Mouse (Mus musculus): Measurements from ENCODE around the gene Ehd1. TPM values are rescaled to one million over a fixed set of nuclear protein-coding genes. Genes with fewer than 3 reads are reported as not detected.

Gene Ehd1
- 90.8 and 96.9 TPM in 2 replicates for polyA plus RNA-seq (2016; fragmentation: Nextera tagmentation; extraction: Ambion mirVana)

DNA sequence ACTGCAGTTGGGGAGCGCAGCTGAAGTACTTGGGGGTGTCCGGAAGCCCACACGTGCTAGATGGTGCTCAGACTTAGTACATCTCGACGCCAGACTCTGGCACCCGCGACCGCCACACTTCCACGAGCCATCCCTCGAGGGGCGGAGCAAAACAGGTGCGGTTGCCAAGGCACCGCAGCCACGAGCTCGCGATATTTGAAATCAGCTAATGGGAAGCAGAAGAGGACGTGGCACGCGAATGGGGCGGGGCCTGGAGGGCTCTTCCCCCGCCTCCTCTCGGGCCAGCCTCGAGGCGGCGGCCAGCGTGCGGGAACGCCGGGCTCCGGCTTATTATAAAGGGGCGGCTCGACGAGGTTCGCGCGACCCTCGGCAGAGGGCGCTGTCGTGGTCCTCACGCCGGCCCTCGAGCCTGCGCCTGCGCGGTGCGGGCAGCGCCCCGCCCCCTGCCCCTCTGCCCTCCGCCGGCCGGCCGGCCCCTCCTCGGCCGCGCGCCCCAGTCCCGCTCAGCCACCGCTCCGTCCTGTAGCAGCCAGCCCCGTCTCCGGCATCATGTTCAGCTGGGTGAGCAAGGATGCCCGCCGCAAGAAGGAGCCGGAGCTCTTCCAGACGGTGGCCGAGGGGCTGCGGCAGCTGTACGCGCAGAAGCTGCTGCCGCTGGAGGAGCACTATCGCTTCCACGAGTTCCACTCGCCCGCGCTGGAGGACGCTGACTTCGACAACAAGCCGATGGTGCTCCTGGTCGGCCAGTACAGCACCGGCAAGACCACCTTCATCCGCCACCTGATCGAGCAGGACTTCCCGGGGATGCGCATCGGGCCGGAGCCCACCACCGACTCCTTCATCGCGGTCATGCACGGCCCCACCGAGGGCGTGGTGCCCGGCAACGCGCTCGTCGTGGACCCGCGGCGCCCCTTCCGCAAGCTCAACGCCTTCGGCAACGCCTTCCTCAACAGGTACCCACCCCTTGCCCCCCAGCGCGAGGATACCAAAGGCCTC lies at the start of gene Ehd1:
Ehd1 (plus strand) TSS at position 300 of the 996 bp plus-strand sequence.
- peak within 1 kb of the TSS; percentile 95 for H3K4me2 ChIP-seq (replicated peaks)
- WGBS, result under 1% methylated on average over 103 of the region's 106 CpGs
- H3K36me3 ChIP-seq, result peaks cover 20% of the 10 kb centered on the region
- peak within 1 kb of the TSS; percentile 78 for H3K27ac ChIP-seq (replicated peaks)
- H3K27me3 ChIP-seq, result no peaks in the 10 kb centered on the region
- peak within 1 kb of the TSS; percentile 82 for H3K4me3 ChIP-seq
- H3K9me3 ChIP-seq, result no peaks in the 10 kb centered on the region
- peak within 1 kb of the TSS; percentile 88 for H3K9ac ChIP-seq (replicated peaks)
- peaks cover 37% of the 10 kb centered on the region for H3K4me1 ChIP-seq
- peak; percentile 98 for ATAC-seq (ENCODE audit: low FRiP score, low read depth)

DNA sequence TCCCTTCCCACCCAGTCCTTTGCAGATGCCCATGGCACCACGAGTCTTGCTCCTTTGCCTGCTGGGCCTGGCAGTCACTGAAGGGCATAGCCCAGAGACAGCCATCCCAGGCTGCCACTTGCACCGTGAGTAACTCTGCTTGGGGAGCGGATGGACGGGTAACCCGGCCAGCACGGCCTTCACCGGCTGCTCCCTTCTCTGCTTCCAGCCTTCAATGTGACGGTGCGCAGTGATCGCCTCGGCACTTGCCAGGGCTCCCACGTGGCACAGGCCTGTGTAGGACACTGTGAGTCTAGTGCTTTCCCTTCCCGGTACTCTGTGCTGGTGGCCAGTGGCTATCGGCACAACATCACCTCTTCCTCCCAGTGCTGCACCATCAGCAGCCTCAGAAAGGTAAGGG lies 49.8 kb upstream of the Ehd1 start:
- Histone ChIP-seq H3K9ac (replicated peaks) (no peak overlapping the region), H3K36me3 (peaks cover 52% of the 10 kb centered on the region), H3K27ac (replicated peaks) (no peak overlapping the region), H3K4me1 (no peaks in the 10 kb centered on the region), H3K9me3 (no peaks in the 10 kb centered on the region), H3K4me2 (replicated peaks) (no peak overlapping the region), H3K4me3 (no peak overlapping the region), H3K27me3 (no peaks in the 10 kb centered on the region)
- WGBS, result 89% methylated on average over 14 of the region's 14 CpGs
- no peak for ATAC-seq (ENCODE audit: low FRiP score, low read depth)

DNA sequence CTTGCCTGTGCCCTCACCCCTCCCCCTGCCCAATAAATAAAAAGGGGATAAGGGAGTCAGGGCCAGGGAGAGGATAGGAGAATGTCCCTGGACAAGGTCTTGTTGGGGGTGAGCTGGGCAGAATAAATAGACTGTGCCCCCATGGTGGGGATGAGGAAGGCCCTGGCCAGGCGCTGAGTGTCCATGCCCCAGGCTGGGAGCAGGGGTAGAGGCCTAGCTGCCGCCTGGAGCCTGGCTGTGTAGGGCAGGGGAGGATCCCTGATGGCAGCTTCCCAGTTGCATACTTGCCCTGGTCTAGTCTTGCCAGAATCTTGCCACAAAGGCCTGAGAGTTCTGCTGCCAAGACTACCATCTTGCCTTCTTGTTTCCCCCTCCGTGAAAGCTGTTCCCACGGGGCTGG lies 48.7 kb upstream of the Ehd1 start:
- 77% methylated on average over 4 of the region's 4 CpGs for WGBS
- Histone ChIP-seq H3K9ac (replicated peaks) (no peak overlapping the region), H3K4me3 (no peak overlapping the region), H3K4me2 (replicated peaks) (no peak overlapping the region), H3K4me1 (no peaks in the 10 kb centered on the region), H3K27me3 (no peaks in the 10 kb centered on the region), H3K9me3 (no peaks in the 10 kb centered on the region), H3K27ac (replicated peaks) (no peak overlapping the region), H3K36me3 (peaks cover 60% of the 10 kb centered on the region)
- ATAC-seq (ENCODE audit: low FRiP score, low read depth), result no peak

DNA sequence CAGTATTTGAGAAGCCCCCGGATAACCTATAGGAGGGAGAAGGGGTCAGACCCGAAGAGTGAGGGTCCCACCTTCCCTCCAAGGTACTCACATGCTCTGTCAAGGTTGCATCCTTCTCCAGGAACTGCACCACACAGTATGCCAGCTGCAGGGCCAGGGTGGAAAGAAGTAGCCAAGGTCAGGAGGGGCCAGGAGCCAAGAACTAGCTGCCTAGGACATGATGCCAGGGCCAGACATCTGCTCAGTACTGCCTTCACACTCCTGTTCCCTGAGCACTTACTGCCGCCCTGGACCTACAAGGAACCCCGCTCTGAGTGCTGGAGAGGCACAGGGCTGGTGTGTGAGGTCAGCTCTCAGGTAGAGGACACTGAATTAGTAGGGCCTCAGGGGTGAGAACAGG lies 46.1 kb upstream of the Ehd1 start:
- H3K36me3 ChIP-seq, result peaks cover 67% of the 10 kb centered on the region

DNA sequence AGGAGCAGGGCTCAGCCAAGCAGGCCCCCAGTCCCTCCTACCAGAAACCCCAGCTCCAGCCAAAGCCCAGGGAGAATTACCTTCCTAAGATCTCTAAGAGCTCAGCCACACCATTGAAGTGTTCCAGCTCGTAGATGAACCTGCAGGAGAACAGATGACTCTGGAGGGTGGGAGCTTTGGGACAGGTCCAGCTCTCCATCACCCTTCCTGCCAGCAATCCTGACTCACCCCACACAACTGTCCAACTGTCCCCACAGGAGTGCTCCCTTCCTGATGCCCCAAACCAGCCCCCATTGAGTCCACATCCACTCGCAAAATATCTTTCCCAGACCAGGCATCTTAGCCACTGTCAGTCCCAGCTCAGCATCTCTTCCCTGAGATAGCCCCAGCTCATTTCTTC lies 45.5 kb upstream of the Ehd1 start:
- H3K27ac ChIP-seq (replicated peaks), result no peak overlapping the region
- no peak for ATAC-seq (ENCODE audit: low FRiP score, low read depth)
- no peak overlapping the region for H3K4me2 ChIP-seq (replicated peaks)
- 90% methylated on average over 2 of the region's 2 CpGs for WGBS
- H3K4me1 ChIP-seq, result peaks cover 12% of the 10 kb centered on the region
- H3K9me3 ChIP-seq, result no peaks in the 10 kb centered on the region
- peaks cover 67% of the 10 kb centered on the region for H3K36me3 ChIP-seq
- H3K27me3 ChIP-seq, result no peaks in the 10 kb centered on the region
- H3K9ac ChIP-seq (replicated peaks), result no peak overlapping the region
- no peak overlapping the region for H3K4me3 ChIP-seq

More for the DNA sequence above, 46.1 kb upstream of the Ehd1 start:
- Histone ChIP-seq H3K4me1 (peaks cover 12% of the 10 kb centered on the region), H3K4me3 (no peak overlapping the region), H3K27me3 (no peaks in the 10 kb centered on the region), H3K27ac (replicated peaks) (no peak overlapping the region), H3K4me2 (replicated peaks) (no peak overlapping the region), H3K9ac (replicated peaks) (no peak overlapping the region), H3K9me3 (no peaks in the 10 kb centered on the region)
- no peak for ATAC-seq (ENCODE audit: low FRiP score, low read depth)
- 90% methylated on average over 4 of the region's 4 CpGs for WGBS

DNA sequence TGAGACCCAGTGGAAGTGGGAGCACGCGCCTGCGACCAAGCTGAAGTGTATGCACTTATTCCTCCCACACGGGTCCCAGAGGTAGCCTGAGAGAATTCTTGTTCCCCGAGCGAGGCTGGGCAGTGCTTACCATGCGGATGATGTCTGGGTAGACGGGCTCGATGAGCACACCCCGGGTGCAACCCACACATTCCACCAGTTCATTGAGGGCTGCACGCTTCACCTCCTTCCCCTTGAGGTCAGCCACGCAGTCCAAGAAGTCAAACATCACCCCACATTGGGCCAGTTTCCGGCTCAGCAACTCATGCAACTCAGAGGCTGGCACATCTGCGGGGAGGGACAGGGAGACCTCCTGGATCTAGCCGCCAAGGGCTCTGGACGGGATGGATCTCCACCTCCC lies 42.9 kb upstream of the Ehd1 start:
- Histone ChIP-seq H3K4me2 (replicated peaks) (no peak overlapping the region), H3K9me3 (no peaks in the 10 kb centered on the region), H3K27me3 (no peaks in the 10 kb centered on the region), H3K4me1 (peaks cover 19% of the 10 kb centered on the region), H3K36me3 (peaks cover 45% of the 10 kb centered on the region), H3K4me3 (no peak overlapping the region), H3K9ac (replicated peaks) (peak overlapping the region; percentile 81; the same call in 1 of the 2 replicates), H3K27ac (replicated peaks) (no peak overlapping the region)
- ATAC-seq (ENCODE audit: low FRiP score, low read depth), result no peak
- 86% methylated on average over 16 of the region's 16 CpGs for WGBS

GRCm38 (mm10) chr19:6234337-6235083 lies 42.0 kb upstream of the Ehd1 start:
- Histone ChIP-seq H3K36me3 (peaks cover 37% of the 10 kb centered on the region), H3K4me2 (replicated peaks) (peak overlapping the region; percentile 69), H3K27me3 (no peaks in the 10 kb centered on the region), H3K4me1 (peaks cover 19% of the 10 kb centered on the region), H3K4me3 (peak overlapping the region; percentile 77), H3K9ac (replicated peaks) (peak overlapping the region; percentile 81), H3K9me3 (no peaks in the 10 kb centered on the region), H3K27ac (replicated peaks) (no peak overlapping the region)
- WGBS, result 67% methylated on average over 11 of the region's 11 CpGs
- ATAC-seq (ENCODE audit: low FRiP score, low read depth), result no peak

- 1% methylated on average over 43 of the region's 48 CpGs for WGBS
- Histone ChIP-seq H3K36me3 (peaks cover 28% of the 10 kb centered on the region), H3K27ac (replicated peaks) (peak within 1 kb of the TSS; percentile 90), H3K4me3 (peak within 1 kb of the TSS; percentile 77), H3K9ac (replicated peaks) (peak within 1 kb of the TSS; percentile 81), H3K4me1 (peaks cover 19% of the 10 kb centered on the region), H3K4me2 (replicated peaks) (peak within 1 kb of the TSS; percentile 69), H3K27me3 (no peaks in the 10 kb centered on the region), H3K9me3 (no peaks in the 10 kb centered on the region)
- peak; percentile 93 for ATAC-seq (ENCODE audit: low FRiP score, low read depth)
Observed at GRCm38 (mm10) chr19:6235084-6236052, 41.2 kb upstream of the Ehd1 start, which contains the start of gene Ppp2r5b. Ppp2r5b (minus strand) TSS chr19:6235872.

GRCm38 (mm10) chr19:6236053-6236441 lies 40.5 kb upstream of the Ehd1 start:
- peak overlapping the region; percentile 77 for H3K4me3 ChIP-seq
- H3K4me2 ChIP-seq (replicated peaks), result peak overlapping the region; percentile 69
- peaks cover 19% of the 10 kb centered on the region for H3K4me1 ChIP-seq
- H3K27me3 ChIP-seq, result no peaks in the 10 kb centered on the region
- peak overlapping the region; percentile 81 for H3K9ac ChIP-seq (replicated peaks)
- whole genome bisulfite sequencing, result 0% methylated on average over 9 of the region's 9 CpGs
- ATAC-seq (ENCODE audit: low FRiP score, low read depth), result peak; percentile 85
- no peaks in the 10 kb centered on the region for H3K9me3 ChIP-seq
- peaks cover 21% of the 10 kb centered on the region for H3K36me3 ChIP-seq
- peak overlapping the region; percentile 90 for H3K27ac ChIP-seq (replicated peaks)

GRCm38 (mm10) chr19:6236842-6237241 lies 39.7 kb upstream of the Ehd1 start:
- H3K36me3 ChIP-seq, result peaks cover 13% of the 10 kb centered on the region
- H3K9ac ChIP-seq (replicated peaks), result no peak overlapping the region
- WGBS, result 74% methylated on average over 7 of the region's 7 CpGs
- ATAC-seq (ENCODE audit: low FRiP score, low read depth), result no peak
- H3K4me2 ChIP-seq (replicated peaks), result no peak overlapping the region
- H3K9me3 ChIP-seq, result no peaks in the 10 kb centered on the region
- H3K4me1 ChIP-seq, result peaks cover 19% of the 10 kb centered on the region
- H3K4me3 ChIP-seq, result no peak overlapping the region
- no peaks in the 10 kb centered on the region for H3K27me3 ChIP-seq
- H3K27ac ChIP-seq (replicated peaks), result 0 out of 2 replicates have a peak overlapping the region, but pooled peaks have one; percentile 15

DNA sequence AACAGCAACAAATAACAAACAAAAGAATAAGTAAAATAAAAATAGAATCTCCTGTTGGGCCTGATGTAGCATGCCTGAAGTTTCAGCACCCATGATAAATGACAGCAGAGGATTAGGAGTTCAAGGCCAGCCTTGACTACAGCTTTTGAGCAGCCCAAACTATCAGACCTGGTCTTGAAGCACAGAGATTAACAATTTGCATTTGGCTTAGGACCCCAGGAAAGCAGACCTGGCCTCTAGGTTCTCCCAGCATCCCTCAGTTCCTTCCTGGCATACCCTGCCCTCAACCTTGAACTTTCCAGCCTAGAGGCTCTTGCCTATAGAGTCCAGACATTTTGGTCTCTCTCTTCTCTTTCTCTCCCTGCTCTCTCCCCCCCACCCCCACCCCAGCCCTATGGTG lies 37.8 kb upstream of the Ehd1 start:
- Histone ChIP-seq H3K9ac (replicated peaks) (no peak overlapping the region), H3K27me3 (no peaks in the 10 kb centered on the region), H3K27ac (replicated peaks) (no peak overlapping the region), H3K4me1 (peaks cover 31% of the 10 kb centered on the region), H3K4me3 (no peak overlapping the region), H3K4me2 (replicated peaks) (no peak overlapping the region), H3K9me3 (no peaks in the 10 kb centered on the region), H3K36me3 (no peaks in the 10 kb centered on the region)
- no peak for ATAC-seq (ENCODE audit: low FRiP score, low read depth)
